Mouse (Mus musculus) cerebellum, postnatal 36 days (tissue): ENCODE measurements at regions not wholly inside any gene's neighbourhood (a gene's known extent, or its start where the extent isn't known, plus 50 kb on each side); places are given as distances from the start of the nearest gene placed in this dataset.
A peak's percentile ranks its signal among the peaks of the same experiment; 100 is the strongest.

Experiments used
- DNase-seq, 2 experiments: peaks; one replicate each; pipeline ENCODE4 v3.0.0; 2021 to 2022; ENCODE audit warnings: mixed read lengths in 2 of 2

DNA sequence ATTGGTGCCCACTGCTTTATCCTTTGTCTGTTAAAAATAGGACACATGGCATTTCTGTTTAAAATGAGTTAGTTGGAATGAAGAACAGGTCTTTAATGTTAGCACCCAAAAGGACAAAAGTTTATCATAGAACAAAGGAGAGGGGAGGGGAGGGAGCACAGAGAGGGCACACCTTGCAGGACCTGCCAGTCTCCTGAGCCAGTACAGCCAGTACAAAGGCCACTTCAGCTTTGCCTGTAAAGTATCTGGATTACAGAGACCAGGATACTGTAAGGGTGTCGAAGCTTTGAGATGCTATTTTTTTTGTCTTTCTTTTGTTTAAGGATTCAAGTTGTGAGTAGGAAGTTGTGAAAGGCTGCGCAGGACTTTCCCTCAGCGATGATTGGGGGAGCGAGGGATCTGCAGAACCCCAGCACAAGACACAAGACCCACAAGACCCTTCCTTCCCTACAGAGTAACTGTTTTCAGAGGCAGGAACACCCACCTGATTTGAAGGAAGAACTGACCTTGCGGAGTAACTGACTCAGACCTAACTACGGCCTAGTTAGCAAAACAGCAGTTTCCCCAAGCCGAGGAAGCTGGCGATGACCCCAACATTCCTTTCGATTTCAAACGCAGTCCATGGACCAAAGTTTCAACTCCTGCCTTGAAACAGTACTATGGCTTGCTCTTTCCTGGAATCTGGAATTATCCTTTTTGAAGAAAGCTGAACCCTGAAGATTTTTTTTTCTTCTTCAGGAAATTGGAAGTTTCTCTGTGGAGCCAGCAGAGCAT, 178.1 kb downstream of the Efnb2 start:
- DNase-seq: no peak

DNA sequence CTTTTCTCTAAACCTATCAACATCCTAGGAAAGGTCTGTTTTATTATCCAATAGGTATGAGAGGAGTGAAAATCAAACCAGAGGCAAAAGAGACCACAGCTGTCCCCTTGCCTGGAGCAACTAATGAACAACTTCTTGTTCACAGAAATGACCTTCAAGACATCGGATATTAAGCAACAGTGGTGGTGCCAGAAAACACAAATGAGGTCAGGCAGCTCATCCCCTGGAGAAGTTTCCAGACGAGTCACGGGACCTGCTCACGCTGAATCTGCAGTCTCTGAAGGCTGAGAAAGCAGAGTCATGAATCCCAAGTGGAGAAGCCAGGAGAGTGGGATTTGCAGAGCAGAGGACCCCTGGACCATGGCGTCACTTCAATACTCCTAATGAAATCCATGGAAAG, 183.6 kb downstream of the Efnb2 start:
- no peak for DNase-seq

DNA sequence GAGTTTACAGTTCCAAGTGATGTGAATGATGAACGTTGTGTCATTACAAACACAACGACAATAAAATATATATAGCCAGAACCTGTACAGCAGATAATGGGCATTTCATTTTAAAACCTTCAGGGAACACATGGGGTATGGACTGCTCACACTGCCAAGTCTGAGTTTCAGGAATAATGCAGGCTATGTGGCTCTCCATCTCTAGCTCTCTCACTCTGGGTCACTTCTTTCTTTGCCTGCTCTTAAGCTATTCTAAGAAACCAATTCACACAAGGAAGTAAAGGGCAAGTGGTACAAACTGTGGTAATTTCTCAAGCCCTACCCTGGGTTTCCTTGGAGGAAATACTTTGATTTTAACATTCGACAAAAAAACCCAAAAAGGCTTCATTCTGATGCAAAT, 192.5 kb downstream of the Efnb2 start:
- DNase-seq: no peak

DNA sequence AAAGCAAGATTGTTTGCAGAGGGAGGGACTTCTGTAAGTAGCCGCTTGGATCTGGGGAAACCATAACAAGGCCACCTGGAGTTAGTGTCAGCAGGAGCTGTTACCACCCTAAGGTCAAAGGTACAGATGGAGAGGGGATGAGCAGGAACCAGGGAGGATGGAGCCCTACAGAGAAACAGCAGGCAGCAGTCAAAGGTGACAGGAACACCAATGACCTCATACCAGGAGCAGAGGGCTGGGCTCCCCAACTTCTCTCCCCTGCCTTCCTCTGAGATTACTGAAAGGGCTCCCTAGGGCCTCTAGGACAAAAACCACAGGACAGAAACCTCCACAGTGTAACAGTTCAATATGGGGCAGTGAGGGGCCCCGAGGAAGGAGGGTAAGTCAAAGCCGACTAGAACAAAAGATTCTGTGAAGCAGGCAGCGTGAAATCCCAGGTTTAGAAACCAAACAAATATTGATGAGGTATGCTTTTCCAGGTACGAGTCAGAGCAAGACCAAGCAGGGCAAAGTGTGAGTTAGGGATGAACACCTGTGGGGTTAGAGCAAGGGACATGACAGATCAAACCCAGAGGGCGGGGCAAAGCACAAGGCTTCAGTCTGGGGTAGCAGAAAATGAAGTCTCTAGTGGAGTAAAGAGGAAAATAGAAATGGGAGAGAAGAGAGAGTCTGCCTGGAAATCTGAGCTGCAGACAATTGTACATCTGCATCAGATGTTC, 194.4 kb downstream of the Efnb2 start:
- DNase-seq: no peak

DNA sequence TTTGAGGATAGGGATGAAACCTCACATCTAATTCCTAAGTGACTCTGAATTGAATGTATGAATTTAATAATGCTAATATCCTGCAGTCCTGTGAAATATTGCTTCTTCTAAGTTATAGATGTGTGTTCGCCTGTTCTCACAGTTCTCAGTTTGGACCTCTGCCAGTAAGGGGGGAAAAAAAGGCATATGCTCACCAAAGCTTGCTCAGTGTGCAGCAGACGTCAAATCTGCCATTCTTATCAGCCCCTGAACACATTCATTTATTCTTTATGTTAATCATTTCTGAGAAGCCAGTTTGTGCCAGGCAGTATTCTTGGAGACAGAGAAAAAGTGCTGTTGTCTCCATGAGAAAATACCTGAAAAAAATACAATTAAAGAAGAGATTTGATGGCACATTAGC, 198.6 kb downstream of the Efnb2 start:
- DNase-seq: no peak

GRCm38 (mm10) chr8:8457536-8457935, 203.5 kb downstream of the Efnb2 start:
- peak in 1 of 2 experiments; percentile 7 for DNase-seq

DNA sequence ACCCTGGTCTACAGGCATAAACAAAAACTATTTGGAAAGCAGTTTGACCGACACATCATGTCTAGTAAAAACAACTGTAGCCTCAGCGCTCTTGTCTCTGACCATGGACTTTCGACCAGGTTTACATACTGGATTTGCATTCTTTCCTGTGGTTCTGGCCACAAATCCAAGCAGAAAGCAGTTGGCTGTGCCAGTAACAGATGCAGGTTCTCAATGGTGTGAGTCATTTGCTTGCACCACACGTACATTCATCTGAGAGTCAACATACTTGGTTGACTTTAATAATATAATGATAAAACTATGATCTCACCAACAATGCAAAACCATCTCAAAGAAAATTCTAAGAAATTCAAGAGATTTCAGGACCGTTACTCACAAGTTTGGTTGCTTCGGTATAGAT, 207.1 kb downstream of the Efnb2 start:
- DNase-seq: no peak

DNA sequence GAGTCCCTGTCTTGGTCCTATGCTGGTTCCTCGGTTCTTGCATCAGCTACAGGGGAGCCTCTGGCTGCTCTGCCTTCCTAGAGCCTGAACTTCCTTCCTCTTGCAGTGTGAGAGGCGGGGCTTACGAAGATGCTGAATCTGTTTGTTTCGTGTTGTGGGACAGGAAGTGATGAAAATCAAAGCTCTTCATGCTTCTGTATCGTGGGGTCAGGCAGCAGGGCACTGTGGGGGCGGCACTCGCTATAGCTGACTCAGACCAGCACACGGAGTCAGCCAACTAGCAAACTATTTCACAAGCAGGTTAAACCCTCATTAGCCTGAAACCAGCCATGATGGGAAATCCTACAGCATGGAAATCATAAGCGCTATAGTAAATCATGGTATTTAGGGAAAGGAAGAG, 208.8 kb downstream of the Efnb2 start:
- DNase-seq: no peak

DNA sequence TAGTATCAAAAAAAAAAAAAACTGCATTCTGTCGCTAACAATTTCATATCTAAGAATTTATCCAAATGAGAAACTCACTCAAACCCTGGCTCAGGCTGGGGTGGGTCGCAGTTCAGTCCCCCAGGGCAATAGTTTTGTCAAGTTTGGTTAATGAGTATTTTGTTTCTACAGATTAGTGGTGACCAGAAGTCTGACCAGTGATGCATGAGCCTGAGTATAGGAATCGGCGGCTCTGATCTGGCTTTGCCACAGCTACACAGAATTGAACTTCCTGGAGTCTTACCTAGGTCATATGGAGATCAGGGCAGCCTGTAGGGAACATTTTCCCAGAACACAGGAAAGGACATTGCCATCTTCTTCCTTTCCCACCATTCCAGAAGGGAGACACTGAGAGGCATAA, 212.1 kb downstream of the Efnb2 start:
- no peak for DNase-seq

GRCm38 (mm10) chr8:8441568-8441967, 219.5 kb downstream of the Efnb2 start:
- no peak for DNase-seq

DNA sequence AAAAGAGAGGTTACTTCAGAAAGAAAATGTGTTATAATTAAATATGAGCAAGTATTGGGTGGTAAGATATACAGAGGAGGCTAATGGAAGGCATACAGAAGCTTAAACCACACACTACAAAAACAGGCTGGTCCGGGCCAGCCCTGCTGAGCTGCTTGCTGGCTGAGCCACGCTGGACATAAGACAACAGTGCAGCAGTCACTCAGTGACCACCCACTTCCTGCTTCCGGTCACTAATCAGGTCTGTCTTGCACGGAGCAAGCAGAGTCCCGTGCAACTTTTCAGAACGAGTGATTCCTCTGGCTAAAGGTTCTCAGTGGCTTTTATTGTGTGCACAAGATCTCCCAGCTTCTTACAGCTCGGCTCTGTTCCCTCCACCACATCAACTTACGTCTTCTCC, 220.1 kb downstream of the Efnb2 start:
- DNase-seq: no peak

GRCm38 (mm10) chr8:8426201-8426600, 234.8 kb downstream of the Efnb2 start:
- DNase-seq: no peak

DNA sequence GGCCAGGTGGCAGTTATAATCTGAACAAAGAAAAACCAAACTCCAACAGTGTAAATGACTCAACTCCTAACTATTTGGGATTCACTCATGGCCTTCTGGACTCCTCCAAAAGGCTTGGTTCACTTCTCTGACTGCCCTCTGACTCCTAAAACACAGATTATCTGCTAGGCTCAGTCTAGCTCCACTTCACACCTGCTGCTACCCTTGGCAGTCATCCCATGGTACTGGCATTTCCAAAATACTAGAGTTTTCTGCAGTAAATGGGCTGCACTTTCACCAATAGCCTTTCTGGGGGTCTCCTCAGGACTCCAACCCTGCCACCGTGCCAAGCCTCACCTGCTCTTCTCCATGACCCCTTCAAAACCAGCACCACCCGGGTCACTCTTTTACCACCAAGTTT, 237.6 kb downstream of the Efnb2 start:
- no peak for DNase-seq

GRCm38 (mm10) chr8:8421713-8422112, 239.3 kb downstream of the Efnb2 start:
- DNase-seq: peak; percentile 49 to 57

- DNase-seq: no peak
Observed at GRCm38 (mm10) chr8:8419360-8420330, 241.4 kb downstream of the Efnb2 start.

DNA sequence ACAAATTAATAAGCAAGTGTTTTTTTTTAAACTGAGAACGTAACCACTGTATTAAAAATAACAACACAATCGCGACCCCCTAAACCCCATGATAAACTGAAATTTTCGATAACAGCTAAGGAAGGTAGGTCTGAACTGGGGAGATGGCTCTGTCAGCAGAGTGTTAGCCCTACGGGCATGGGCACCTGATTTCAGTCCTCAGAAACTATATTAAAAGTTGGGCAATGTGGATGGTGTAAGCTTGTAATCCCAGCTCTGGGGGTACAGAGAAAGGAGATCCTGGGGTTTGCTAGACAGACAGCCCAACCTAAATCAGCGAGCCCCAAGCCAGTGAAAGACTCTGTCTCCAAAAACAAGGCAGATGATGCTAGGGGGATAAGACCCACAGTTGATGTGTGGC, 242.1 kb downstream of the Efnb2 start:
- DNase-seq: no peak

- DNase-seq: no peak
Observed at GRCm38 (mm10) chr8:8418525-8418924, 242.5 kb downstream of the Efnb2 start.

DNA sequence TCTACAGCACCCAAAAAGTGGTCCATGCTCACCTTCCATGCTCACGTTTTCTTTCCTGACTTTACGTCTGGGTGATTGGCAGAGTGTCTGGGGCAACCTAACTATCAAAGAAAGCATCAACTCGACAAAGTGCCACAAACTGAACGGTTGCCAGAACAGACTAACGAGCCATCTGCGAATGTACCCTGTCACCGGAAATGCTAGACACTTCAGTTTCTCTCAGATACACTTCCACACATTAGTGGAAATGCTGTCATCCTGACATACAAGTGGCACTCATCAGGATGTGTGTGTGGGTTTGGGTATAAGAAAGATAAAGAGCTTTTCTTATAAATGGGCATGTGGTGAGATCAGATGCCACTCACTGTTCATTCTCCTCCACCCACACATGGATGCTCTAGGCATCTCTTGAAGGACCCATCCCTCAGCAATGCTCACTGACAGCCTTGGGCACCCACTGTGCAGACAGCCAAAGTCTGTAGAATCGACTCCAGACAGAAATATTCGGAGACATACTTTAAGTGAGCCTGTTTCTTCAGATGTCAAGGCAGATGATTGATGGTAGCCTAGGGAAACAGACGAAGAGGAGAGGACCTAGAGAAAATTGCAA, 244.8 kb downstream of the Efnb2 start:
- no peak for DNase-seq

DNA sequence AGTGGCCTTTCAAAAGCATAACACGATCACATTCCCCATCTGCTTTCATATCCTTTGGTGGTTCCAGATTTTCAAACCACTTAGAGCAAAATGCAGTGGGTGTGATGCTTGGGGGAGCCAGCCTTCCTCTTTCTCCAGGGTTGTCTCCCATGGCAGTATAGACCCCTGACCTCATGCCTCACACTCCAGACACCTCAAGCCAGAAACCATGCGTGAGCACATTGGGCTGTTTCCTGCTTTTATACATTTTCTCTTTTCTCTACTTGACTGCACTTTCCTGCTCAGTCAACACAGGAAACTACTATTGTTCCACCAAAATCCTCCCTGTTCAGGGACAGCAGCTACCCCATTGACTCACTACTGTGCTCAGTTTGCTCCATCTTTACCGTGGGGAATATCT, 253.7 kb downstream of the Efnb2 start:
- no peak for DNase-seq

DNA sequence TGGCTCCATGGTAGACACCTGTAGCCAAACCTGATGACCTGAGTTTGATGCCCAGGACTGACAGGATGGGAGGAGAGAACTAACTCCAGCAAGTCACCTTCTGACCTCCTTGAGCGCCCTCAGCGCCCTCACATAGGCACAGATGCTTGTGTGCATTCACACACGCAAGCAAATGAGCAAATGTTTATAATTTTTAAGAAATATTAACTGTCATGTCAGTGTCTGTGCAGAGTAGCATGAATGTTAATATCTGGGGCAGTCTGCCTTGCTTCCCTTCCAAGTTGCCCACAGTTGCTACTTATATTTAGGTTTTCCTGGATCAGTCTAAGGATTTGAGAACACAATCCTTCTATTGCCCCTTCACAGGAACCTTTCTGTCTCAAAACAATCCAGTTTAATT, 257.6 kb downstream of the Efnb2 start:
- DNase-seq: no peak

GRCm38 (mm10) chr8:8392303-8392702, 268.7 kb downstream of the Efnb2 start:
- no peak for DNase-seq

DNA sequence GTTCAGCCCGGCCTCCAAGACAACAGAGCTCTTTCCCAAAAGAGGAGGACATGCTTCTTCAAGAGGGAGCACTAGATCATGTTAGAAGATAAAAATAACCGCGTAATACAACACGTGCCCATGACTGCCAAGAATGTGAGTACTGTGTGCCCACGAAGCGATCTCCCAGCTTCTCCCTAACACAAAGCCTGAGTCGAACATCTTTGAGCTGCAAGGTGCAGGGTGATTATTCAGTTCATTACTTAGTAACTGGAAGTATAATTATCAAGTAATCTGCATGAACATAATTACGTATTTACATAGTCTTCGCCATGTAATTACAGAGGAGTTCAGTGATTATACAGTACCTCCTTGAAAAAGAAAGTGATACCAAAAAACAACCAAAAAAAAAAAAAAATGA, 269.7 kb downstream of the Efnb2 start:
- no peak for DNase-seq

DNA sequence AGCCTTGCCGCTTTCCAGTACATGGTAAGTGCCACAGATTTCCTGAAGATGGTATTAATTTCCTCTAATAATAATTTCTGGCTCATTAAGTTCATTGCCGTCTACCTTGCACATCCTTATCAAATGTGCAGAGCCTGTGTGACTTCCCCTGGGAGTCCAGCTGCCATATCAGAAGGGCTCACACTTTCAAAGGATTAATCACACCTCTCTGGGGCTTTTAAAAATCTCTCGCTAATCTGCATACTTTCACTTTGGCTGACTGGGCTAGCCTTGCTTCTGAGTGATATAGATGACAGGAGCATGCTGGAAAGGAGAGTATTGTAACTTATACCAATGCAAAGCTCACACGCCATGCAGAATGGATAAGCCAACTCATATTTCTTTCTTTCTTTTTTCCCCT, 282.8 kb downstream of the Efnb2 start:
- no peak for DNase-seq
